Mouse (Mus musculus): ENCODE data around the gene Uchl3. TPM values are rescaled to one million over a fixed set of nuclear protein-coding genes. Genes with fewer than 3 reads are reported as not detected.

Gene Uchl3
- polyA plus RNA-seq, 1 experiment from 2014 or later, result 265 TPM

DNA sequence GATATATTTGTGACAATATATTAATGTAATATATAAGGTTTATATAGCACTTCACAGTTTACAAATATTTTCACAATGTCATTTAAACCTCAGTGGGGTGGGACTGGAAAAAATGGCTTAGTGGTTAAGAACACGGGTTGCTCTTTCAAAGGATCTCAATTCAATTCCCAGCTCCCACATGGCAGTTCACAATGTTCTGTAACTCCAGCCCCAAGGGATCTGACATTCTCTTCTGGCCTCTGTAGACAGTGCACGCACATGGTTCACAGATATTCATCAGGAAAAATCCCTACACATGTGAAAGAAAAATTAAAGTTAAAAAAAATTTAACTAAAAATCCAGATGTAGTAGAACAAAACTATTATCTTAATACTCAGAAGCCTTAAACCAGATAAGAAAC is 34.6 kb downstream of the Uchl3 start:
- no peak overlapping the region for H3K9ac ChIP-seq
- no peak for ATAC-seq (ENCODE audit: low FRiP score)

DNA sequence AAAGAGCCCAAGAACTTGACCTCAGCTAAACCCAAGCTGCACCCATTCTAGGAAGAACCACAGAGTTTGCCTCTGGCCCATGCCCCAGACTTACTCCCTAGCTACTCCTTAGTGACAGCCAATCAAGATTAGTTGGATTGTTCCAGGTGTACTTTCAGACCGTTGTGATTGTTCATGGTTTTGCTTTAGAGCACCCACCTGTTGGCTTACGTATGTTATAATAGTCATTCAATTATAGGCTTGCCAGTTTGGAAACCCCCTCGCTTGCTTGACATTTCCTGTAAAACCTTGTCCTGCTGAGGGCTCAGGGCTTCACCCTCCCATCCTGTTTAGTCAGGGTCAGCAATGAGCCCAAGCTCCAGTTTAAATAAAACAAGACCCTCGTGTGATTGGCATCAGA is 50.7 kb downstream of the Uchl3 start:
- Histone ChIP-seq H3K9me3 (no peaks in the 10 kb centered on the region), H3K9ac (no peak overlapping the region), H3K36me3 (no peaks in the 10 kb centered on the region; the same call in 1 of the 2 replicates), H3K4me3 (no peak overlapping the region), H3K4me2 (no peak overlapping the region), H3K27ac (no peak overlapping the region), H3K27me3 (no peaks in the 10 kb centered on the region), H3K4me1 (replicated peaks) (no peaks in the 10 kb centered on the region)
- 84% methylated on average over 4 of the region's 4 CpGs for WGBS
- ATAC-seq (ENCODE audit: low FRiP score), result no peak

More for the DNA sequence above, 34.6 kb downstream of the Uchl3 start:
- 77% methylated on average over 2 of the region's 2 CpGs for WGBS
- Histone ChIP-seq H3K27ac (no peak overlapping the region), H3K4me1 (replicated peaks) (no peaks in the 10 kb centered on the region), H3K4me3 (no peak overlapping the region), H3K36me3 (peaks cover 24% of the 10 kb centered on the region), H3K9me3 (no peaks in the 10 kb centered on the region), H3K27me3 (no peaks in the 10 kb centered on the region), H3K4me2 (no peak overlapping the region)

DNA sequence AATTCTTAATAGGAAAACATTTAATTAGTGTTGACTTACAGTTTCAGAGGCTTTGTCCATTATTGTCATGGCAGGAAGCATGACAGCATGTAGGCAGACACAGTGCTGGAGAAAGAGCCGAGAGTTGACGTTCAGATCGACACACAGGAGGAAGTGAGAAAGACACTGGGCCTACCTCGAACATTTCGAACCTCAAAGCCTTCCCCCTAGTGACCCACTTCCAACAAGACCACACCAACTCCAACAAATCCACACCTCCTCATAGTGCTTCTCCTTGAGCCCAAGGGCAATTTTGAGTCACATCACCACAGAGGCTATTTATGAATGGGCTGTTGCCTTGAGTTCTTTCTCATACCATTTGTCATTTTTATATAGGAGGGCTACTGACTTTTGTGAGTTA is 53.3 kb downstream of the Uchl3 start:
- Histone ChIP-seq H3K9me3 (no peaks in the 10 kb centered on the region), H3K27ac (no peak overlapping the region), H3K9ac (no peak overlapping the region), H3K4me1 (replicated peaks) (no peaks in the 10 kb centered on the region), H3K4me3 (no peak overlapping the region), H3K36me3 (no peaks in the 10 kb centered on the region), H3K27me3 (no peaks in the 10 kb centered on the region), H3K4me2 (no peak overlapping the region)
- no peak for ATAC-seq (ENCODE audit: low FRiP score)
- 92% methylated on average over 5 of the region's 5 CpGs for WGBS

DNA sequence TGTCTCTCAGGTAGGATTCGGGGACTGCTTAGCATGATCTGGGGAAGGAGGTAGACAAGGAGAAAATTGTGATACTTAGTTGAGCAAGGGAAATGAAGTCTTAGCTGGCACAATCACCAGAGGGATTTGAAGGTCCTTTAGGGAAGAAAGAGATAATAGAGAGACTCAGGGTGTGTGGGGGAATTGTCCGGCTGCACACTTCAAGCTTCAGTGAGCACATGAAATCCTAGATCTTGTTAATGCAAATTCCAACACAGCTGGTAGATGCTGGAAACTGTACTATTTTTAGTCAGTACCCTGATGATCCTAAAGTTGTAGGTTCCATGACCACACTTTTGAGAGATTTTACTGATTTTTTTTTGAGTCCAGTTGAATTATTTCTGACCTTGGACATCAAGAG is 60.6 kb downstream of the Uchl3 start:
- WGBS, result 61% methylated on average over 2 of the region's 2 CpGs
- Histone ChIP-seq H3K27ac (no peak overlapping the region), H3K4me1 (replicated peaks) (no peaks in the 10 kb centered on the region), H3K4me2 (no peak overlapping the region), H3K27me3 (no peaks in the 10 kb centered on the region), H3K36me3 (no peaks in the 10 kb centered on the region), H3K9me3 (no peaks in the 10 kb centered on the region), H3K9ac (no peak overlapping the region), H3K4me3 (no peak overlapping the region)
- ATAC-seq (ENCODE audit: low FRiP score), result no peak

DNA sequence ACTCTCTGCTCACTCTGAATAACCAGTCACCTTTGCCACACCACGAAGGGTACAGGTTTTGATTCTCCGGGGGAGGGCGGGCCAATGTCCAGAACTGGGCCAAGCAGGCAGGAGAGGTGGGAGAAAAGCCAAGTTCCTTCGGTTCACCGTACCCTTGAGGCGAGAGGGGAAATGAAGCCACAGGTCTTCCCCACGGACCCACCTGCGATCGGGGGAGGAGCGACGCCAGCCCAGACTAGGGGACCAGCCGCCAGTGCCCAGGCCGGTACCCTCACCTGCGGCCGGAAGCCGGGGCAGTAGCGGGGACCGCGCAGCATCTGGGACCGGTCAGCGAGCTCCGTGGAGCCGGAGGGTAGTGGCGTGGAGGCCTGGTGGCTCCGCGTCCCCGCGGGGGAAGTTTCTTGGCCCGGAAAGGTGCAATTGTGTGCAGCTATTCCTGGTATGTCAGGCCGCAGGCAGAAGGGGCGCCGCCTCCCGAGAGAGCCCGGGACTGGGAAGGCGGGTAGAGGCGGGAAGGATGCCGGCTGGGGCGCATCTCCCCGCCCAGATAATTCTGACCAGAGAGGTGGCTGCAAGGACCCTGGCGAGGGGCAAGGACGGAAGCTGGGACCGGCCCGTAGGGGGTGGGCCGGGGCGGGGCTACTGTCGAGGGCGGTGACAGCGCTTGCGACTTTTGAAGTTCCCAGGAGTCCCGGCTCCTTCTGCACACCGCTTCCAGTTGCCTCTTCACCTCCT is 75.6 kb downstream of the Uchl3 start, which contains the start of the genes Gm9922 and Lmo7:
Gene Gm9922 (minus strand): TSS at position 578 of the 735 bp plus-strand sequence.
Gene Lmo7 (plus strand): TSS at position 721 of the 735 bp plus-strand sequence.
- H3K27me3 ChIP-seq, result peaks cover 57% of the 10 kb centered on the region
- no peaks in the 10 kb centered on the region for H3K36me3 ChIP-seq
- H3K9ac ChIP-seq, result peak within 1 kb of the TSS; percentile 75
- H3K4me2 ChIP-seq, result peak within 1 kb of the TSS; percentile 99
- peaks cover 19% of the 10 kb centered on the region for H3K4me1 ChIP-seq (replicated peaks)
- peak within 1 kb of the TSS; percentile 60 for H3K4me3 ChIP-seq
- no peak within 1 kb of the TSS for H3K27ac ChIP-seq
- WGBS, result under 1% methylated on average over 47 of the region's 51 CpGs
- peak; percentile 79 for ATAC-seq (ENCODE audit: low FRiP score)
- no peaks in the 10 kb centered on the region for H3K9me3 ChIP-seq

DNA sequence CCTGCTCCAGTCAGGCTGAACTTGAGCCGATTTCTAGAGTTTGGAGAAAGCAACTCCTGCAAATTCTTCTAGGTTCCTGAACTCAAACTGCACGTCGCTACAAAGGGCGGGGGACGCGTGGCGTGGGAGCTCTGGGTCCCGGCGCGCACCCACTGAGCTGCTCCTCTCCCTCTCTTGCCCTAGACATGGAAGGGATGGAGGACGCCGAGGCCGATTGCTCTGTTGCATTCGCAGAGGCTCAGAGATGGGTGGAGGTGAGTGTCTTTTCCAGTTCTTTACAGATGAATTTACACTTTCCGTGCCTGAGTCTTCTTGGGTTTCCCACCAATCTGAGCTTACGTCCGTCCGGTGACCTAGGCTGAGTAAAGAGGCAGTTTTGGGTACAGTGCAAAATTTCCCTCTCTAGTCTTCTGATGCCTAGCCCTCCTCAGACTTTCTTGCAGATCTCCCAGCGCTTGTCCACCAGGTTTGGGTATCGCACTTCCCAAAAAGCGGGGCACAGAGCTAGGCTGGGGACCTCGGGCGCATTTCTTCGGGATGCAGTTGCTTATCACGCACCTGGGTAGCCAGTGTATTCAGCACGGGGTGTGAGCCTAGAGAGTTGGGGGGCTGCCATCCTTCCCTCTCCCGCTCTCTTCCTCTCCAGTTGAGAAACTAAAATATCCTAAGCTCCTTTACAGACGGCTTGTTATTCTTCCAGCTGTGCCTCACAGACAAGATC is 76.4 kb downstream of the Uchl3 start:
- 1% methylated on average over 28 of the region's 28 CpGs for WGBS
- H3K9ac ChIP-seq, result peak overlapping the region; percentile 75
- H3K27me3 ChIP-seq, result peaks cover 57% of the 10 kb centered on the region
- H3K4me1 ChIP-seq (replicated peaks), result peaks cover 19% of the 10 kb centered on the region
- H3K4me3 ChIP-seq, result peak overlapping the region; percentile 60
- peak; percentile 50 for ATAC-seq (ENCODE audit: low FRiP score)
- H3K4me2 ChIP-seq, result peak overlapping the region; percentile 99
- no peaks in the 10 kb centered on the region for H3K9me3 ChIP-seq
- no peak overlapping the region for H3K27ac ChIP-seq
- H3K36me3 ChIP-seq, result no peaks in the 10 kb centered on the region

DNA sequence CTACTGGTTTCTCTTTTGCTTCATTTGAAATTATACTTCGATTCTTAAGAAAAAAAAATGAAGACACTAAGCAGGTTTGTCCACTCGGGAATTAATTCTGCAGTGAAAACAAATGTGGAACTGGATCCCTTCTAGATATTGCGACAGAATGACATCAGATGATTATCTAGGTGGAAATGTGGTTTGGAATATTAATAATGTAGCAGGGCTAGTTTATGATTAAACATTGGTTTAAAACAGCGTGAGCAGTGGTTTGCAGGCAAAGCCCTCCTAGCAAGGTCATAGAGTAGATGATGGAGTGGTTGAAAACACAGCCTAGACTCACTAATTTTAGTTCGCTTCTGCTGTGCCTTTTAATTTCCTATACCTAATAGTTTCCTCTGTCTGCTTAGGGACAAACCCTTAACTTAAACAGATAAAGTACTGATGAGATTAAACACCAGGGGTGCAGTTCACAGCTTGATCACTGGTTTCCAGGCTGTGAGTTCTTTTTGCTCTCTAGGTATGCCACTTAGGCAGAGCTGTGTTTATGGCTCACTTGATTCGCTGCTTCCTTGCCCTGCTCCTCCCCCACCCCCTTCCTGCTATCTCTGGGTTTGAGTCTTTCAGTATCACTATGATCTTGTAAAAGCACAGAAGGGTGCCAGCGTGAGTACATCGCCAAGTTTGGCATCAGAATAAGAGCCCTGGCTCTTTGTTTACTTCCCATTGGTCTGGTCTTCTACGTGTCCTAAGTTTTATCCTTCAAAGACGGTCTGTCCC is 80.0 kb downstream of the Uchl3 start:
- Histone ChIP-seq H3K27me3 (peaks cover 40% of the 10 kb centered on the region), H3K9me3 (no peaks in the 10 kb centered on the region), H3K27ac (no peak overlapping the region), H3K4me3 (no peak overlapping the region), H3K4me2 (no peak overlapping the region), H3K4me1 (replicated peaks) (peaks cover 19% of the 10 kb centered on the region), H3K9ac (no peak overlapping the region), H3K36me3 (no peaks in the 10 kb centered on the region)
- WGBS, result 28% methylated on average over 10 of the region's 10 CpGs
- no peak for ATAC-seq (ENCODE audit: low FRiP score)

DNA sequence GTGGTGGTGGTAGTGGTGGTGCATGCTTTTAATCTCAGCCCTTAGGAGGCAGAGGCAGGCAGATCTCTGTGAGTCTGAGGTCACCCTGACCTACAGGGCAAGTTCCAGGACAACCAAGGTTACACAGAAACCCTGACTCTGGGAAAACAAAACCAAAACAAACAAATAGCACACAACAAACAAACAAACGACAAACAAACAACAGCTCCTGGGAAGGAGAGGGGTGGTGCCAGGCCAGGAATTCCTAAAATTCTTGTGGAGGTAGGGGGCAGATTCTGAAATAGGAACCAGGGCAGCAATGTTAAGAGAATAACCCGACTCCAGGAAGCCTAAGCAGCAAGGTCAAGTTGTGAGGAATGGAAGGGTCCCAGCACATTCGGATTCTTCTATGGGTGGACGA is 83.7 kb downstream of the Uchl3 start:
- H3K27ac ChIP-seq, result no peak overlapping the region
- no peak overlapping the region for H3K4me2 ChIP-seq
- H3K9ac ChIP-seq, result no peak overlapping the region
- H3K36me3 ChIP-seq, result no peaks in the 10 kb centered on the region
- no peak for ATAC-seq (ENCODE audit: low FRiP score)
- no peaks in the 10 kb centered on the region for H3K4me1 ChIP-seq (replicated peaks)
- H3K27me3 ChIP-seq, result peaks cover 6% of the 10 kb centered on the region; the same call in 1 of the 2 replicates
- 85% methylated on average over 4 of the region's 4 CpGs for WGBS
- H3K4me3 ChIP-seq, result no peak overlapping the region
- H3K9me3 ChIP-seq, result no peaks in the 10 kb centered on the region

Other genes with a start within 250 kb of the Uchl3 start
- 6.2 and 6.5 TPM in 2 replicates for gene Tbc1d4, start 44.8 kb upstream of the Uchl3 start, polyA plus RNA-seq (2015; fragmentation: Nextera tagmentation; extraction: Ambion mirVana)
- 93.0 and 102 TPM in 2 replicates for gene Commd6, start 13.3 kb upstream of the Uchl3 start, polyA plus RNA-seq (2015; fragmentation: Nextera tagmentation; extraction: Ambion mirVana)
- gene Gm9922, start 75.8 kb downstream of the Uchl3 start, polyA plus RNA-seq (2015; fragmentation: Nextera tagmentation; extraction: Ambion mirVana), result not detected in 2 replicates
- 1.4 and 1.8 TPM in 2 replicates for gene Lmo7, start 76.0 kb downstream of the Uchl3 start, polyA plus RNA-seq (2015; fragmentation: Nextera tagmentation; extraction: Ambion mirVana)